Mouse (Mus musculus) spleen, postnatal 0 days (tissue): ENCODE results near the gene Mbd4. TPM values are rescaled to one million over a fixed set of nuclear protein-coding genes. Genes with fewer than 3 reads are reported as not detected.

Experiments
- polyA plus RNA-seq: library from polyadenylated mRNA; unstranded; fragments of >200 nt; fragmentation: Nextera tagmentation; extraction: Ambion mirVana; gene quantifications from 2 replicates; pipeline ENCODE4 v1.2.1, GENCODE M21; 2015

The Mbd4 gene
- polyA plus RNA-seq = 12.2 and 14.4 TPM in 2 replicates

GRCm38 (mm10) chr6:115853091-115853813, at the start of gene Mbd4, which contains the start of gene Ift122:
Mbd4 (minus strand) TSS chr6:115853371.
Ift122 (plus strand) TSS chr6:115853470.

GRCm38 (mm10) chr6:115838161-115838597, 15.0 kb downstream of the Mbd4 start, which contains the start of gene Efcab12:
Efcab12 (minus strand) TSS chr6:115838412.

GRCm38 (mm10) chr6:115808488-115809231, 44.5 kb downstream of the Mbd4 start, which contains the start of gene Rpl32:
Rpl32 (minus strand) TSS chr6:115808747.

Other genes with a start within 250 kb of the Mbd4 start
- gene Raf1, start 176.7 kb downstream of the Mbd4 start, polyA plus RNA-seq = 48.9 and 50.0 TPM in 2 replicates
- gene Tmem40, start 91.0 kb downstream of the Mbd4 start, polyA plus RNA-seq = 32.7 and 35.0 TPM in 2 replicates
- 2.1 and 2.8 TPM in 2 replicates for gene Cand2, start 78.8 kb downstream of the Mbd4 start, polyA plus RNA-seq
- 2,197 and 2,236 TPM in 2 replicates for gene Rpl32, start 44.6 kb downstream of the Mbd4 start, polyA plus RNA-seq
- gene Efcab12, start 15.0 kb downstream of the Mbd4 start, polyA plus RNA-seq = 0.13 and 0.18 TPM in 2 replicates
- gene Ift122, start 99 bp upstream of the Mbd4 start, polyA plus RNA-seq = 3.8 and 4.0 TPM in 2 replicates
- gene Rho, start 78.4 kb upstream of the Mbd4 start, polyA plus RNA-seq = 0.08 and 0.13 TPM in 2 replicates
- gene H1foo, start 91.6 kb upstream of the Mbd4 start, polyA plus RNA-seq = not detected in 2 replicates
- gene Plxnd1, start 141.6 kb upstream of the Mbd4 start, polyA plus RNA-seq = 14.8 and 18.5 TPM in 2 replicates